Mouse (Mus musculus) adrenal gland (tissue): ENCODE data around the gene Olfr878.

Experiments
- intact Hi-C: fragments of 180-260 bp; cut with DNase I; formaldehyde crosslinking; loops from one replicate; pipeline ENCODE4 v1.15.1; 2025
- long read RNA-seq, 2 experiments: library from polyadenylated mRNA; unstranded; transcript quantifications; one replicate each; pipeline ENCODE4 v2.0.0; 2020; ENCODE audit warnings: borderline replicate concordance in 1 of 2; ENCODE audit not compliant: insufficient replicate concordance in 1 of 2

Olfr878 gene
- long read RNA-seq, experiment 1: 0 reads
- long read RNA-seq, experiment 2: 0 reads

DNA sequence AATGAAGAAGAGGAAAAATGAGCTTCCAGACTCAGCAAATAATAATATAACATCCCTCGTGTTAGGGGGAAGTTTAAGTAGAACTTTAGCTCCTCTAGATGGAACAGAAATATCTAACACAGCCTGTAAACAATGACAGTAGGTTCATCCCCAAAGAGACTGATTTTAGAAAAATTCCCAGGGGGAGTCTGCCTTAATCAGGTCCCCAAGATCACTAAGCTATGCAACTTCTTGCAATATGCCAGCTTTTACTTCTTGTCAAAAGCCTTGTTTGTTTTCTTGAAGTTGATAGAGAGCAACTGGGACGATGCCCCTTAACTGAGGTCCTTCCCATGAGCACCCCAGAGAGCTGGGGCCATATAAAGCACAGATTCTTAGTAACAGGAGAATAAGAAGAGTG is at the start of gene Olfr878:
Olfr878 (plus strand) TSS at position 301 of the 400 bp plus-strand sequence.
- intact Hi-C loops: no loop called here

DNA sequence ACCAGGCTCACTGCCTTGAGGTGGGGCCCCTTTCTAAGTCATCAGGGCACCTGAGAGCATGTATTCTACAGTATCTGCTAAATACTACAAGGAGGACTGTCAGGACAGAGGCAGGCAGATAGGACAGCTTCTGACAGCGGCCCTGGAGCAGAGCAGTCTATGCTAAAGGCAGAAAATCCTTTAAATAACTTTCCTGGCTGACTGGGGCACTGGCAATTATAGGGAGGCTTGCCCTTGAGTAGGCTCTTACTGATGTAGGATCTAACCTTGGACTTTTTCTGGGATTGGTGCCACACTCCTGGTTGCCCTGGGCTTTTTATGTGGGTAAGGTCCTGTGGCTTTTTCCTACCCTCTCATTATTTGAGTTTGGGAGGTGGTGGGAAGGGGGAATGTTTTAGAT is 47.4 kb upstream of the Olfr878 start:
- intact Hi-C loops: no loop called here

DNA sequence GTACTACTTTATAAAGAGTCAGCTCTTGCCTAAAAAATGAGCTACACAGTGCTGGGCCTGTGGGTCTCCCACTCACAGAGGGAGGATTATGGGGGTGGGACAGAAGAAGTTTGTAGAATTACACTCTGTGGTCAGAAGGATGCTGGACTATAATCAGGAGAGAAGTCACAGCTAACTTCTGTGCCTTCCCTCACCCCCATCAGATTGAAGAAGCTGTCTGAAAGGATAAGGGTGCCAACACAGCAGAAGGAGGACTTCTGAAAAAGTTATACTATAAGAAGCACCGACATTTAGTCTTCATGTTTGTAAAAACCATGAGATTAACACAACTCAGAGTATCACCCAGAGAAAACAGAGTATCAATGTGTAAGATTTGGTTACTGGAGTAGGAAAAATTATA is 46.5 kb upstream of the Olfr878 start:
- intact Hi-C loops: no loop called here

DNA sequence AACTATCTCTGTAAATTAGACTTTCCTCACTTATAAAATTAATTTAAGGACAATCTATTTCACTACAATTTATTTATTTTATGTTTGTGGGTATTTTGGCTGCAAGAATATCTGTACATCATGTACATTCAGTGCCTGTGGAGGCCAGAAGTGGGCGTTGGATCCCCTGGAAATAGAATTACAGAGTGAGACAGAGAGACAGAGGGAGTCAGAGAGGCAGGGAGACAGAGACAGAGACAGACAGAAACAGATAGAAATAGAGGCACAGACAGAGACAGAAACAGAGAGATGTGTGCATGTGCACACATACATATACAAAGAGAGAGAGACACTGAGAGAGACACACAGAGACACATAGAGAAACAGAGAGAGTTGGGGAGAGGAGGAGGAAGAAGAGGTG is 46.1 kb upstream of the Olfr878 start:
- intact Hi-C loops: no loop called here

DNA sequence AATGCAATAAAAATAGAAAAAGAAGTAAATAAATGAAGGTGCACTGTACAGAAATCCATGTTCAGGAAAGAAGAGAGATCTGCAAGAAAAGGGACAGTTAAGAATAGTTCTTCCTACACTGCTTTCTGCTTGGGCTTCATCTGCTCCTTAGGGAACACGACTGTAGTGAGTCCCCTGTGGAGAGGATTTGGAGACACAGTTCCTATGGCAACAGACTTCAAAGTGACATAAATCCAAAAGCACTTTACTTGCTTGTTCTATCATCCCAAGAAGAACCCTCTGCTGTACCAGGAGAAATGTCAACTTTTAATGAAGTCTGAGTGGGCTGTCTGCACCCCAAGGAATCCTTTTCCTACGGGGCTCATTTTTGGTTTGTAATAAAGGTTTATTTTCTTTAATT is 26.7 kb upstream of the Olfr878 start:
- intact Hi-C loops: no loop called here

DNA sequence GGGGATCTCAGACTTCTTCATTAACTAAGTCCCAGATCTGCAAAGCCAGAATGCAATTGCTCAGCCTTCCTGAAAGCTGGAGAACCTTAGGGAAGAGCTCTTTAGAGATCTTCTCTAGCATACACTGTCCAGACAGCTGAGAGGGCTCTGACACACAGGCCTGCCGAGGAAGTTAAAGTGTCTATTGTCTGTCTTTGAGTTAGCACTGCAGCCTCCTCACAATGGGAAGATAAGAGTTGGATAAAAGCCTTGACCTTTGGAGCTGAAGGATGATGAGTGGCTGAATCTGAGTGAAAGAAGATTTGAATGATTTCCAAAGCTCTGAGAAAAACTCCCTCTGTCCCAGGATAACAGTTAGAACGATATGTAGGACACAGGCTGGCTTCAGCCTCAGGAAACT is 21.0 kb upstream of the Olfr878 start, which contains the start of gene Olfr145:
Olfr145 (plus strand) TSS at position 64 of the 400 bp plus-strand sequence.
- intact Hi-C loops: no loop called here

DNA sequence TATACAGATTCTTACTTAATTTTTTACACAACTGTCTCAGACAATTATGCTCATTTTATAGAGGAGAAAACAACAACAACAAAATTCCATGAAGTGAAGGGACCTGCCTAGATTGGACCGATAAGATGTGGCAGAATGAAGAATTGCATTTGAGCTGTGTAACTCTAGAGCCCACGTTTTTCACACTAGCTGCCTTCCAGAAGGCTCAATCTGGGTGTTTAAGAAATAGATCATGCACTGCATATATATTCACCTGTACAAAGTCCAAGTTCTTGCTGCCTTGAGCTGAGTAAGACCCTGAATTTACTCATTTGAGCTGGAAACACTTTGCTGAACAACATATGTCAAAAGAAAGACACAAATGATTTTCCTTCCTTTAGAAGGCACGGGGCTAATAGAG is 12.1 kb upstream of the Olfr878 start:
- intact Hi-C loops: no loop called here

DNA sequence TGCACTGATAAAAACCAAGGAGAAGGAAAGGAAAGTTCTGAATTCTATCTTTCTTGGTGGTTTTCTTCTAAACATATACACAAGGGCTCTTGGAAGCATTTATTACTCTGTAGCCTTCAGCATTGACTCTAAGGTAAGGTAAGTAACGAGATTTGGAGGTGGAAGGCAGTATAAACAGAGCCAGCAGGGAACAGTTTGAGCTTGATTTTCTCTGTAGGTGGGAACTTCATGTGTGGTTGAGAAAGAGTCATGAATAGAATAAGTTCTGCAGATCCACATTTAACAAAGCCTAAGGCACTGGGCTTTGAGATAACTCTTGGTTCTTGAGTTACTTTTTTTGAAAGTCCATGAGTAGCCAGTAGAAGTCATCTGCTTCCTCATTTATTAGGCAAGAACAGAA is 378 bp downstream of the Olfr878 start:
- intact Hi-C loops: no loop called here

DNA sequence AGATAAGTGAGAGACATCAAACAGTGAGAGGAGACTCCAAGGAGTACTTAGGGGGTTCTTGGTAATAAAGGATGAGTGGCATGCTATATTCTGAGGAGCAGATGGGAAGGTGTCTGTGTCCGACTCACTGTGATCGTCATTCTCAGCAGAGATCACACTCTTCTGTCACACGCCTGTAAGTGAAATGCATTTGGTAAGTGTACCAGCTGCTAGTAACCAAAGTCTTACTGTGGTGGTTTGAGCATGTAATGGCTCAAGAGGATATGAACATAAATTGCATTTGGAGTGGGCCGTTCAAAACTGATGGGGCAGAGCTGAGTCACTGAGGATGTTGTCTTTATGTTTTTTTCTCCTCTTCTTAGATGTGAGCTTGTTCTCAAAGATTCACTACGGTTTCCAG is 6.6 kb downstream of the Olfr878 start:
- intact Hi-C loops: no loop called here

DNA sequence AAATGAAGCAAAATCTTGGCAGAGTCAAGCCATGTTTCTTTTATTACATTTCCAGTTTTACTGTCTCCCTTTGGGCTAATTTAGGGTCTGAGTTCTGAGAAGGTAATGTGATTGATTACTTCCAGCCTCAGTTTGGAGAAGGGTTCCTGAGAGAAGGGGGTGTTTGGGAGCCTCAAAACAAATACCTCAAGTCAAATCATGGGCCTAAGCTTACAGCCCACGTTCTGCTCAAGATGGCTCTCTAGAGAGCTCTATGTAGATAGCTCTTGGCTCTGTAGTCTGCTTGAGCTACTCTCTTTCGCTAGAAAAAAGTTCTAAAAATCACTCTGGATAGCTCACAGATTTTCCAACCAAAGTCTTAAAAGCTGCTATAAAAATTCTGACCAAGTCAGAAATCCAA is 7.8 kb downstream of the Olfr878 start:
- intact Hi-C loops: no loop called here

DNA sequence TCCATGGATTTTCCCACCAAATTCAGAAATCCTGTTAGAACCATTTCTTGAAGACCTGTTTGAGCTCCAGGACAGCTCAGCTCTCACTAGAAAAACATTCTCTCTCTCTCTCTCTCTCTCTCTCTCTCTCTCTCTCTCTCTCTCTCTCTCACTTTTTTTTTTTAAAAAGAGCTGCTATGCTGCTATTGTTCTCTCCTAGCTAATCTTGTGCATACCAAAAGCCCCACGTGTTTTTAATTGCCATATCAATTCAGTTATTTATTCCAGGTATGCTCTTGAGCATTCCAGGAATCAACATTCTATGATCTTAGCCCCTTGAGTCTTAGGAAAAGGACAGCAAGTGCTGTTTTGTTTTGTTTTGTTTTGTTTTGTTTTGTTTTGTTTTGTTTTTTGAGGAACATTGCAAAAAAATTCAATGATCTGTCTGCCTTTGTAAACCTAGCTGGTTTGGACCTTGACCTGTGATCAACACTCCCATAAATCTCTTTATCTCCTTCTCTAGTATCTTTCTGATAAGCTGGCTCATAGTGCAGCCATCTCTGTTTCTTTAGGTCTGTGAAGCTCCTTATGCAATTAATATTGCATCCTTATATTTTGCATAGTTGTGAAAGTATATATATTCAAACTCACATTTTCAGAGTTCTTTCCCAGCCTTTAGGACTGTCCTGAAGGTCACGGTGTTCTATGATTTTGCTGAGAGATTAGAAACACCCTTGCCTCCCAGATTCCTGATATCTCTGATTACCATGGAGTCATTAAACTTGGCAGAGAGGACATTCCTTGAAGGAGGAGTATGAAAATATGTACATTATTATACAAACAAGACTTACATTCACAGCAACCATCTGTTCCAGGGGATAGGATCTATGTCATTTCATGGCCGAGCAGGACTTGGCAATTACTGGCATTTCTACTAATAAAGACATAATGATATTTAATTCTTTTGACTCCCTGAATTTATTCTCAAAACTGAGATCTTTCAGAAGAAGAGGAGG is 8.7 kb downstream of the Olfr878 start:
- intact Hi-C loops: no loop called here

DNA sequence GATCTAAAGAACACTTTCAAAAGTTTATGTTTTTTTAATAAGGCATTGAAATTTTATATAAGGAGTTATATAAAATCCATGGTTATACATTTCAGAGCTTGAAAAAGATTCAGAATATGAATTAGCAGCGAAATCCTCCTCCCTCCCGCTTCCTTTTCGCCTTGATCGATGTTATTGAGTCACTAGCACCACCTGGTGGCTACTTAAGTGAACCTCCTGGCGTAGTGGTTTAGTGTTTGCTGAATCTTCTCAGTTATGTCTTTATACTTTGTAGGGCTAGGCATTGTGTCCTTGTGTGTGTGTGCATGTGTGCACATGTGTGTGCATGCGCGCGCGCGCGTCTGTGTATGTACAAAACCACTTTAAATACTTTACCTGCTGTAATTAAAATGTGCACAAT is 14.9 kb downstream of the Olfr878 start:
- intact Hi-C loops: loop anchor here (5.0 kb wide), 1 partner anchor 170 kb away; no protein-coding TSS in a partner anchor

DNA sequence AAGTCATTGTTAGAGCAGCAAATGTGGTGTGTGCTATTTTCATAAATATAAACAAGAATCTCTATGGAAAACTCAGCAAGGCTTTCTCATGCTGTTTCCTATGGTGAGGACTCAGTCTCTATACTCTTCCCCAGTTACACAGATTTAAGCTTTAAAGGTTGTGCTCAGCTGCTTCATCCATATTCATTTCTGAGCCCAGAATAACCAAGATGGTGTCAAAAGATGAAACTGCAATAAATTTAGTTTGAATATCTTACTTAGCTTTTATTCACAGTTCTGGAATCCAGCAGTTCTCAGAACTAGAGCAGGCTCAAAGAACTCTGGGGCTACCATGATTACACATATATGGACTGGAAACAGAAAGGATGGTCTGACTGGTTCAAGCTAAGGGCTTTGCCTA is 16.5 kb downstream of the Olfr878 start:
- intact Hi-C loops: loop anchor here (5.0 kb wide), 1 partner anchor 172 kb away; no protein-coding TSS in a partner anchor

DNA sequence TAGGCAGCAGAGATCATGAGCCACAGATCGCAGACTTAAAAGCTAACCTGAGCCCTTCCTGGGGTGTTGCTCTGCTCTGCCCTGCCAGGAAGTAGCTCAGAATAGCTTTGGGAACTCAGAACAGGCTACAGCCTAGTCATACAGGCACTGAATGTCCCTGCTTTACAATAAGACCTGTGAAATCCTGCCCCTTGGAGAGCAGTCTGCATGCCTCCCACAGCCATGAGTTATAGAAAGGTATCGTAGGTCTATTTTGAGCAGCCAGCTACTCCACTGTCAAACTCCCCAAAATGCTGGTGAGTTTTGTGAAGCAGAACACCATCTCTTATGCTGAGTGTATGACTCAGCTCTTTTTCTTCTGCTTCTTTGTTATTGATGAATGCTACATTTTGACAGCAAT is 23.5 kb downstream of the Olfr878 start:
- intact Hi-C loops: no loop called here
